Mouse (Mus musculus): ENCODE results near the gene Prkcz.

Prkcz gene

DNA sequence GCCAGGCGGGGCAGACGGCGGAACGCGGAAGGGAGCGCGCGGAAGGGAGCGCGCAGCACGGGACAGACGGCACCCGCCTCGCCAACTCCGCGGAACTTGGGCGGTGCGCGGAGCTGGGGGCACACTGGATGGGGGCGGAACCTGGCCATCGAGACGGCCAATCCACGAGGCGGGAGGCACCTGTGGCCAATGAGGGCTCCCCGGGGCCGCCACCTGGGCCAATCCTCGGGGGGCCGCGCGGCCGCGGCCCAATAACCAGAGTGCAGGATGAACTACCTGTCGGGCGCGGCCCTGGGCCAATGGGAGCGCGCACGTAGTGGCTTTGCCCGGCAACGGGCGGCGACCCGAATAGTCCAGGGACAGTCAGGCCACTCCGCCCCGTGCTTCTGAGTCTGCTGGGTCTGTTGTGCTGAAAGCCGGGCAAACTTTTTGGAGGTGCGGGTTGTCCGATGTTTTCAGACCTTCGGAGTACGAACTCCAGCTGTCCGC is at the start of gene Prkcz:
Gene Prkcz (minus strand): TSS at position 59 of the 489 bp plus-strand sequence.
- peak; percentile 90 for DNase-seq (ENCODE audit: low read depth)

DNA sequence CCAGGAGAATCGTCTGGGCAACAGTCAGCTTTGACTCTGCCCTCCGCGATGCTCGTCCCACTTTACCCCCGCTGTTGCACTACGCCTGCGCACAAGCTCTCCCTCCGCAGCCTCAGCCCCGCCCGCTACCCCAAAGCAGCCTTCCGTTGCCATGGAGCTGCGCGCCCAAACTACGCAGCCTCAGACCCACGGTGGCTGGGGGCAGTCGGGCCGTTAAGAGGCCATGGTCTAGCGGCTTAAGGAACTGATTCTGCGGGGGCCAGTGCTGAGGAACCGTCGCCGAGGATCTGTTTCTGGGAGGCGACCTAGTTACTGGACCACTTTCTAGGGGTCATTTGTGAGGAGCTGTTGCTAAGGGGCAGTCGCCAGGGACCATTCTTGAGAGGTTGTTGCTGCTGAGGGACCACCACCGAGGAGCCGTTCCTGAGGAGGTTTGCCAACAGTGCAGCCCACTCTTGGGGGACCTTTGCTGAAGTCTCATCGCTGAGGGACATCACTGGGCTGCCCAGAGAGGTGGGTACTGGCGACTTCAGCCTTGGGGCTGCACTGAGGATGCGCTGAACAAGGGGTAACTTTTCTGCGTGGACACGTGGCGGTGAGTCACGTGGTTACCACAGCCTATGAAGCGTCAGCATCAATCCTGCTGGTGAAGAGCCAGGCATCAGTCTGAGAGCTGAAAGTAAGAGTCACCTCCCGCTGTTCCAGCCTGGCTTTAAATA is 48.1 kb upstream of the Prkcz start, which contains the start of gene Cfap74:
Gene Cfap74 (plus strand): TSS at position 133 of the 719 bp plus-strand sequence.
- peak; percentile 73 for DNase-seq (ENCODE audit: low read depth)

DNA sequence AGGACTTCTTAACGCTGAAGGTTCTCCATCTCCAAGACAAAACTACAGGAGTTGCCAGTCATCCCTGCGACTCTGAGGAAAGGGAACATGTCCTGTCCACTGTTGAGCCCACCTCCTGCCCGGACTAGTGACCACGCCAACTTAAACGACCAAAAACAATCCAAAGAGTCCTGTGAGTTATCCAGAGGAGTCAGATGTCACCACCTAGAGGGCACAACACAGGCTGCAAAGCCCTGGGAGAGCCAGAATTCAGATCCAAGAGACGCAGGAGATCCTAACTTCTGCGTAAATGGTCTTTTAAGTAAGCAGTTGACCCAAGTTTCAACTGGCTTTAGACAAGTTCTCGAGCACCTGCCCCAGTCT is 47.5 kb upstream of the Prkcz start:
- no peak for DNase-seq (ENCODE audit: low read depth)

DNA sequence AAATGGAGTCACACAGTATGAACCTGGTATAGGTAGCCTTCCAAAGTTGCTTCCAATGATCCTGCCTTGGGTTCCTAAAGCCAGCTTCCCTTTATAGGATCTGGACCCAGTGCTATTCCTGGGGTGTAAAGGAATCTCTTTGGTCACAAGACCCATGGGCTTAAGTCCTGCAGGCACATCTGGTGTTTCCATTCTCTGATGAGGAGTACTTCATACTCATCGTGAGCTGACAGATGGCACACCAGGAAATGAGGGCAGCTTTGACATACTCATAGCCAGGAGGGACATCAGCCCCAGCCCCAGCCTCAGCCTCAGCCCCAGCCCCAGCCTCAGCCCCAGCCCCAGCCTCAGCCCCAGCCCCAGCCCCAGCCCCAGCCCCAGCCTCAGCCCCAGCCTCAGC is 41.3 kb upstream of the Prkcz start:
- DNase-seq (ENCODE audit: low read depth) = no peak

DNA sequence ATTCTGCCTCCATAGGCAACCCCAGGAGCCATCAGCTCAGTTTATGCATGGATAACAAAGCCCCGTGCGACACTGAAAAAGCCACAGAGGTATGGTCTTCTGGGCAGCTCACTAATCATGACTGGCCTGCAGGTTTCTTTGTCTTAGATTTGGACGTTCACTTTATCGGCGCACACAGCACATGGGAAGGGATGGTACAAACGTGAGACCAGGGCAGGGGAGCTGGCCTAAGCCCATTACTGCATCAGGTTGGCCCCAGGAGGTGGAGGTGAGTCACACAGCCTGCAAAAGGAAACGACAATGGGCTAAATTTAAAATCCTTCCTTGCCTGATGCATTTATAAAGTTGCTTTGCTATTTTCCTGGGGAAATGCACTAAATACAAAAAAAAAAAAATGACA is 40.0 kb upstream of the Prkcz start:
- no peak for DNase-seq (ENCODE audit: low read depth)

DNA sequence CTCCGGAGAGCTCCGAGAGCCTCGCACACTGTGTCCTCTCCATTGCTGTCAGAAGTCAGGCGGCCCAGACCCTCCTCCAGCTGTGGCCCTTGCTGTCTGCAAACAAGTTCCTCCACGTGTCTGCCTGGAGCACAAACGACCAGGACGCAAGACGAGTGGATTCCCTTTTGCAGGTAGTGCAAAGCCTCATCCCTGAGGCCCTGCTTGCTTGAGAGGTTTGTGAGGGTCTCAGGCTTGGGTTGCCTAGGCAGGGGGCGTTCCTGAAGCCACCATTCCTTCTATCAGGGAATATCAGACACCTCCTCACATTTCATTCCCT is 37.0 kb upstream of the Prkcz start:
- DNase-seq (ENCODE audit: low read depth) = no peak

DNA sequence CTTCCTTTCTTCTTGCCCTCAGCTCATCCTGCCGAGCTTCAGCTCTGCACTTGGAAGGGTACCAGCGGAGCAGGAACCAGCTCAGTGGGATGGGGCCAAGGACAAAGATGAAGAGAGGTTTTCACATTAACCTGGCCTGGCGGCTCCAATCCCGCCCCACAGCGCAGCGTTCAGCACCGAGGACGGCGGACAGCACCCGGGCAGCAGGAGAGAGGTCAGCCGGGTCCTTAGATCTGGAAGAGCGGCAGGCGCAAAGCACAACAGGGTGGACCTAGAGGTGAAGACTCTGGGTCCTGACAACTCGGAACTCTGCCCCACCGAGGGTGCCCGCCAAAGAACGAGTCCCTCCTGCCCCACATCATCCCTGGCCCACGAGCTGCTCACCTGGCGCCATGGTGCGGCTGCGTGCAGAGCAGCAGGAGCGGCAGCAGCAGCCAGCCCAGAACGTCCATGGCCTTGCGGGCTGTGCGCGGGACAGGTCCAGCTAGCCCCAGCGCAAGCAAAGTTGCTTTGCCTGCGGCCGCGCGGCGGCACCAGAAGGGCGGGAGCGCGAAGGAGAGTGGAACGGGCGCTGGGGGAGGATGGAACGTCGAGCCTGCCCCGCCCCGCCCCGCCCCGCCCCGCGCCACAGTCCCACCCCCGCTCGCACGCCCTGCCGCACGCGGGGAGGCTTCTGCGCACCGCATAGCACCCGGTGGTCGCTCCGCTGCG is 36.5 kb upstream of the Prkcz start, which contains the start of gene Gabrd:
Gene Gabrd (minus strand): TSS at position 602 of the 711 bp plus-strand sequence.
- no peak for DNase-seq (ENCODE audit: low read depth)

DNA sequence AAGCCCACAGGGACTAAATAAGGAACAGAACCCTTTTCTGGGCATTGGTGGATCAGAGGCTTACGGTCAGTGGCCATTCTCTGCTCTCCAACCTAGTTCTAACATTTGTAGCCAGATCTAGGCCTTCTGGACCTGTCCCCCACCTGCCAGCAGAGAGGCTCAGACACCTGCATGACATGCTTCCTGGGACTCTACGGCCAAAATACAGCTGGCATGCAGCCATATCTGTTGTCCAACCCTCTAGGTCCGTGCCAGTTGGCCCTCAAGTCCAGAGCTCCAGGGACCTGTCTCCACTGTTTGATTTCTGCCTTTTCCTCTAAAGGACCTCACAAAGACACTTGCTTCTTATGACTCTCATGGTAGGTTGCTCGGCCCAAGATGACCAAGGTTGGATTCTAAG is 35.6 kb upstream of the Prkcz start:
- no peak for DNase-seq (ENCODE audit: low read depth)

DNA sequence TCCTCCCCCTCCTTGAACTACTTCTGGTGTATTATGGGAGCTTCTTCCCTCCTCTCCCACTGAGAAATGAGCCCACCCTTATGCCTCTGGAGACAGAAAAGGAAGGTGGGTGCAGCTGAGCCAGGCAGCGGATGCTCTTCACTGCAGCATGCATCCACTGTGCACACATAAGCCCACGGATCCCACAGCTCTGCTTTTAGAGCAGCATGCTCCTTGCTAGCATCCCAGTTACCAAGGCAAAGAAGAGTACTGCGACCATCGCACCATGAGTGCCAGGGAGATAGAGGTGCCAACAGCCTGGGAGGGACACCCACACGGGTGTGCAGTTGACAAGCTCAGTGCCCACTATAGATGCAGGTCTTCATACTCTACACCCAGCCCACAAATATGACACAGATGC is 34.3 kb upstream of the Prkcz start:
- DNase-seq (ENCODE audit: low read depth) = no peak

DNA sequence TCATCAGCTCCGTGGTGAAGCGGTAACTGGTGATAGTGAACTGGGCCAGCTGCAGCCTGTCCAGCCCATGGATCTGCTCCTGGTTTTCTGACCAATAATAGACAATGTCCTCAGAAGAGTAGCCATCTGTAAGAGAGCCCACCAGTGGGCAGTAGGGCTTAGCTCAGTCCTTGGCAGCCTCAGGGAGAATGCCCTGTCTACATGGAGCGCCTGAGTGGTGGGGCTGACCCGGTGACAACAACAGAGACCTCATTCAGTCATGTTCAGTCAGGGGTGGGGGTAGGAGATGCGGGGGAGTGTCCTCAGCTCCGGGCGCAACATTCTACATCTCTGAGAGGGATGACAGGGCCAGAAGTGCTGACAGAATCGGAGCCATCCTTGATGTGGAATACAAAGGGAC is 26.0 kb upstream of the Prkcz start:
- no peak for DNase-seq (ENCODE audit: low read depth)

DNA sequence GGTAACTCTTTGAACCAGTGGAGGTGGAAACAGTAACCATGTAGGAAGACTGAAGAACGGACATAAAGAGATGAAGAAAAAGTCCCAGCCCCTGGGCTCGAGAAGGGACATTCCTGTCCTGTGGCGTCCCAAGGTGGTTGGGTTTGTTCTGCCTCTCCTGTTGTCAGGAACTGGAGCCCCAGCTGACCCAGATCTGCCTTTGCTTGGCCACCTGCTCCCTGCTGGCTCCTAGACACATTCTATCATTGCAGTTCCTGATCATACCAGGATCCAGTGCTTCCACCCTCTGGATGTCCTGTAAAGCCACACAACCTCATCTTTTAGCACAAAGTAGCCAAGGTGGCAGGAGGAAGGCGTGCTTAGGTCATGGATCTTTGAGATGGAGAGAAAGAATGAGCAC is 22.2 kb upstream of the Prkcz start:
- no peak for DNase-seq (ENCODE audit: low read depth)

DNA sequence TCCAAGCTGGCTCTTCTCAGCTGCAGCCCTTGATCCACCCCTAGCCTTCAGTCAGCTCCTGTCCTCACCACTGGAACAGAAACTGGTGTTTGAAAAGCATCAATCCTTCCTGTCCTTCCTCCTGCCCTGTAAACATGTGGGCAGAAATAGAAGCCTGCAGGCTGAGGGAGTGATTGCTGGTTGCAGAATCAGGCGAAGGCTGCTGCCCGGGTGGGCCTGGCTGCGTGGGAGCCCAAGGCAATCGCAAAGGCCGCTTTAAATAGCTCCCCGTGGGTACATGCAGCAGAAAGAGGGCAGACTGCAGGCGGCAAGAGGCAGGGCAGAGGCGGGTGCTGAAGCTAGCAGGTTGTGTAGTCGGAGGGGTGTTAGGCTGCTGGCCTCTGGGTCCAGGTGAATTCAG is 21.6 kb upstream of the Prkcz start:
- no peak for DNase-seq (ENCODE audit: low read depth)

DNA sequence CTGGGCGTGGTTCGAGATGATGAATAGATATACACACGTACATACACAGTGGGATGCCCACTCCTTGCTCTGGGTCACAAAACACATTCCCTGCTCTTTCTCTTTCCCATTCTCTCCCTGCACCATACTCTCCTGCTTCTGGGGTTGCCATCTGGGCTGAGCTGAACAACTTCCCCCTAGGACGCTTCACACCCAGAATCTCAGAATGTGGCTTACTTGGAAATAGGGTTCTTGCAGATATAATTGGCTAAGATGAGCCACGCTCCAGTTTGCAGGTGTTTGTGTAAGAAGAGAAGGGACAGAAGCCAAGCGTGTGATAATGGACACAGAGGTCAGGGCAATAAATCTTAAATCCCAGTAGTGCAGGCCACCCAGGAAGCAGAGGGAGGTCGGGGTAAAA is 20.8 kb upstream of the Prkcz start:
- DNase-seq (ENCODE audit: low read depth) = no peak

DNA sequence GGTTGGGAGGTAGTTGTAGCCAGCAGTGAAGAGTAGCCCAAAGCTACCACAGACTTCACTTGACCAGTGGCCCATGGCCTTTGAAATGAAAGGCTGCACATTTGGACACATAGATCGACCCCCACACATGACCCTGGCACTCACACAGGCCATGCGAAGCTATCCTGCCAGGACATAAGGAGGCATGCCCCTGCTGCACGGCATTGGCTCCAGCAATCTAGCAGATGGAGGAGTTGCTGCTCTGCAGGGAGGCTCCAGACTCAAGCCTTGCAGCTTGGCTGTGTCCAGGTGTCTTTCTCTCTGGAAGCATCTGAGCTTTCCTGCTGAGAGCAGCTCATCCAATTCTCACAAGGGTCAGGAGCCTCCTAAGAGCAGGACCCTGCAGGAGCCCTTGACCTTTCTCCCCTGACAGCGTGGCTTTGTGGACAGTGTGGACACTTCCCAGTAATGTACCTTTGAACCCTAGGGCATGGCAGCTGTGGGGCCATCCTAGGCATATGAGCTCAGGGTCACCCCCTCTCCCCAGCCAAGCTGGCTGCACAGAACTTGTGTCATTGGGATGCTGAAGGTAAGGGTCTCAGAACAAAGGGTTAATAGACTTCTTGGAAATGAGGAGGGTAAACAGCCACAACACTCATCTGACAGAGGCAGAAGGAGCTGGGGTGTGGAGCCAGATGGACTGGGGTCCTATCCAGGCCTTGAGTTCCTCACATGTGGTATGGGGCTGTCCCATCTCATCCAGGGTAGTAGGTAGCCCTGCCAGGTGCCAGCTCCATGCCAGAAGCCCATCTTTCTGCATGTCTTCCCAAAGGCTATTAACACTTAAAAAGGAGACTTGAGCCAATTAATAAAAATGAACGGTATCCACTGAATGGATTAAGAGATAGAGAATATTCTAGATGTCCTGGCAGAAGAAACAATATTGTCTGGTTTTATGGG is 10.9 kb upstream of the Prkcz start:
- no peak for DNase-seq (ENCODE audit: low read depth)

DNA sequence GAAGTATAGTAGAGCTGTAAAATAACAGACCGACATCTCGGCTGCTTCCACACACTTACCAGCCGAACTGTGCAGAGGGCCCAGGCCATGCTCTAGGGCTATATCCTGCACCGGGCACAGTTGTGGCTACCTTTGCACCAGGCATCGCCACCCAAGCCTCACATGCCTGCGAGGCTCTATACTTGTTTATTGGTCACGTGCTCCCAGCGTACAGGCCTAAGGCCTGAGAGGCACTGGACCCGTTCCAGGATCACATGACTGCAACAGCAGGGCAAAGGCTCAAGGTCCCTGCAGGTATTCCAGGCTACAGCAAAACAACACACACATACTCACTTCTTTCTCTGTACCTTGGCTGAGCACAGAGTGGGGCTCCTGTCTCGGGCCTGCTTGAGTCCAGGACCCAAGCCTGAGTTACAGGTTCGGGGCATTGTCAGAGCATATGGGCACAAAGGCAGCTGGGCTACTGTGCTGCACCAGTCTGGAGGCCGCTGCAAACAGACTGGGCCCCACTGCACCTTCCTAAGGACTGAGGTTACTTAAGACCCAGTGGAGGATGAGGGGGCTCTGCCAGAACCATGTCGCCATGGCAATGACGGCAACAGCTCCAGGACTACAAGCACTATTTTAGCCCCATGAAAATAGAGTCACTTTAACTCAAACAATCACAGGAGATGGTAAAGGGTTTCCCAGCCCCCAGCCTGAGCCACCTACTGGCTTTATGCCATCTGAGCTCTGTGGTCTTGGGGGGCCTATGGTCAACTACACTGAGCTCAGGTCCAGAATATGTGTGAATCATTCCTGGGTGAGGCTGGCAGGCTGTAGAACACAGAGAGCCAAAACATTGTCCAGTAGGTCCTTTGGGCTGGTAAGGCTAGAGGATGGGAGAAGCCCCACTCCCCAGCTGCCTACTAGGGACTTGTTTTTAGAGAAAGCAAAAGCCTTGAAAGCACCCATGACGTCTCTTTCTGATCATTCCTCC is 9.9 kb upstream of the Prkcz start:
- DNase-seq (ENCODE audit: low read depth) = no peak

DNA sequence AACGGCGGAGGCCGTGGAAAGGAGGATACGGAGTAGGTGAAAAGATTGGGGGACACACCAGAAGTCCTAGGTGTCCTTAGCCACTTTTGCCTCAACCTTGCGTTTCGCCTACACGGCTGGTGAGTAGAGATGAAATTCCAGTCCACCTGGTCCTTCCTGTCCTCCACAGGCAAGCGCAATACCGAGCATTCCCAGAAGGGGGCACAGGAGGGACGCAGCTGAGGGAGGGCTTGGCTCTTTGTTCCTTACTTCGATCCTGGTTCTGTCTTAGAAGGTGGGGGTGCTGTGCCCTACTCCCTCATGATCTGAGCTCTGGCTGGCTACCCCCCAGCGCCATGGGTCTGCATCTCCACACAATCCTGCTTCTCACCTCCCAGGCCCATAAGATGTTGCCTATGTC is 7.5 kb upstream of the Prkcz start:
- DNase-seq (ENCODE audit: low read depth) = peak; percentile 66

DNA sequence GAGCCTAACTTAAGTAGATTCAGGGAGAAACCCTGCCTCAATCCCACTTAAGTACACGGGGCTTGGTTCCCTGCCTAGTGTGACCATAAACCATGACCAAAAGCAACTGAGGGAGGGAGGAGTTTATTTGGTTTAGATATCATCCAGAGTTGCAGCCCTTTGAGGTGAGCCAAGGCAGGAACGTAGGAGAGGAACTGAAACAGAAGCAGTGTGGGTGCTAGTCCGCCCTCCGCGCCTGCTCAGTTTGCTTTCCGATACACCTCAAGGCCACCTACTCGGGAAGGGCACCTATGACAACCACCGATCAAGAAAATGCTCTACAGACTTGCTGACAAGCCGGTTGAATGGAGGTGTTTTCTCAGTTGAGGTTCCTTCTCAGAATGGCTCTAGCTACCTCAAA is 6.6 kb upstream of the Prkcz start:
- no peak for DNase-seq (ENCODE audit: low read depth)

DNA sequence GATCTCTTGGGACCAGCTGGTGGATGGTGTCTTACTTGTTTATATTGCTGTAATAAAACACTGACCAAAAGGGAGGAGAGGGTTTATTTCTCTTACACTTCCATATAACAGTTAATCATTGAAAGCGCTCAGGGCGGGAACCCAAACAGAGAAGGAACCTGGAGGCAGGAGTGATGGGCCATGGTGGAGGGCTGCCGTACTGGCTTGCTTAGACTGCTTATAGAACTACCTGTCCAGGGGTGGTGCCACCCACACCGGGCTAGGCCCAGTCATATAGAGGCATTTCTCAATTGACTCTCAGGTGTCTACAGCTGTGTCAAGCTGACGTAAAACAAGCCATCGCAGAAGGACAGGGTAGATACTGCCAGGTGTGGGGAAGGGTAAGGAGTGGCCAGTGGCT is 5.6 kb upstream of the Prkcz start:
- no peak for DNase-seq (ENCODE audit: low read depth)

DNA sequence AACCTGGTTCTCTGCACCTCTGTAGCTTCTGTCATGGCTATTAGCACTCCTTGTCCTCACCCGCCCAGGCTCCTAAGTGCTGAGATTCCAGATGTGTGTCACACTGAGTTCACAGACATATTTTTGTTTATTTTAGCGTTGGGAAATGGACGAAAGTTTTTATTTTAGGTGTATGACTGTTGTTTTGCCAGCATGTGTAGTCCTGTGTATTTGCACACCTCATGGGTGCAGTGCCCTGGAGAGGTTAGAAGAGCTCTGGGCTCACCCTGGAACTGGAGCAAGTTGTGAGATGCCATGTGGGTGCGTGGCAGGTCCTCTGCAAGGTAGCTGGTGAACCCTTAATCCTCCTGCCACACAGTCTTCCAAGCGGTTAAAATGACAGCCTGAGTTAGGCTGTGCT is 1.3 kb upstream of the Prkcz start:
- no peak for DNase-seq (ENCODE audit: low read depth)

DNA sequence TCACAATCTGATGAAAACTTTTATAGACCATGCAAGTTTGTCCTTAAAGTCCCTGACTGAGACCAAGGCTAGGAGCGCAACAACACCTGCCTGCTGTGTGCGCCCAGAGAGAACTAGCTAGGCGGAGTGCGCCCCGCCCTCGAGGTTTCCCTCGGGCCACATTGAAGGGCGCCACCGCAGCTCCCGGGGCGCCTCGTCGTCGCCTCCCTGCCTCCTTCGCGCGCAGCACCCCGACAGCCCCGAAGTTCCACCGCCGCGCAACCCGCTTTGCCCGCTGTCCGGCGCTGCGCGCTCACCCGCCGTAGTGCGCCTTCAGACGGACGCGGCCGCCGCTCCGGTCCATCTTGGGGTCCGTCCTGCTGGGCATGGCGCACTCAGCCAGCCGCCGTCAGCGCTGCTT is 305 bp downstream of the Prkcz start:
- DNase-seq (ENCODE audit: low read depth) = peak; percentile 66

Data from naive thymus-derived CD4-positive, alpha-beta T cell, adult 2 months (primary cell).